Mouse (Mus musculus) myocyte (in vitro differentiated cells): Measurements from ENCODE around the gene Rptor.

Experiments used
- CEBPB ChIP-seq: IDR thresholded peaks from 2 replicates; pipeline ENCODE4 v1.6.1; 2011; ENCODE audit warnings: mild to moderate bottlenecking, moderate library complexity; ENCODE audit not compliant: poor library complexity, insufficient read depth, severe bottlenecking
- E2F4 ChIP-seq: IDR thresholded peaks from one replicate; pipeline ENCODE4 v1.6.1; 2011; ENCODE audit warnings: mild to moderate bottlenecking, control low read depth, moderate library complexity; ENCODE audit not compliant: insufficient read depth
- MAX ChIP-seq: IDR thresholded peaks from one replicate; pipeline ENCODE4 v1.6.1; 2011; ENCODE audit warnings: low read depth, mild to moderate bottlenecking, control low read depth
- MYOD1 ChIP-seq, 3 experiments: IDR thresholded peaks; one replicate each; pipeline ENCODE4 v1.6.1; 2011; ENCODE audit warnings: control low read depth in 2 of 3, low read depth in 2 of 3, mild to moderate bottlenecking in 2 of 3, moderate library complexity in 1 of 3; ENCODE audit not compliant: insufficient read length in 2 of 3, control insufficient read depth in 1 of 3
- MYOG ChIP-seq, 3 experiments: IDR thresholded peaks; one replicate each; pipeline ENCODE4 v1.6.1; 2011; ENCODE audit warnings: control low read depth in 2 of 3, low read depth in 2 of 3, mild to moderate bottlenecking in 2 of 3; ENCODE audit not compliant: insufficient read length in 2 of 3, control insufficient read depth in 1 of 3, insufficient read depth in 1 of 3
- POLR2A ChIP-seq: IDR thresholded peaks from one replicate; pipeline ENCODE4 v1.6.1; 2011; ENCODE audit warnings: low read depth, mild to moderate bottlenecking, control low read depth, moderate library complexity; ENCODE audit not compliant: insufficient read length
- POLR2AphosphoS2 ChIP-seq: IDR thresholded peaks from one replicate; pipeline ENCODE4 v1.6.1; 2011; ENCODE audit warnings: low read depth, control low read depth; ENCODE audit not compliant: insufficient read length
- REST ChIP-seq: IDR thresholded peaks from one replicate; pipeline ENCODE4 v1.6.1; 2011; ENCODE audit warnings: mild to moderate bottlenecking, control low read depth, moderate library complexity; ENCODE audit not compliant: insufficient read depth, insufficient read length
- TCF12 ChIP-seq: IDR thresholded peaks from one replicate; pipeline ENCODE4 v1.6.1; 2011; ENCODE audit warnings: mild to moderate bottlenecking, control low read depth; ENCODE audit not compliant: poor library complexity, insufficient read depth, severe bottlenecking
- TCF3 ChIP-seq: IDR thresholded peaks from one replicate; pipeline ENCODE4 v1.6.1; 2011; ENCODE audit warnings: low read depth, control low read depth; ENCODE audit not compliant: insufficient read length
- USF1 ChIP-seq: IDR thresholded peaks from one replicate; pipeline ENCODE4 v1.6.1; 2011; ENCODE audit warnings: low read depth, mild to moderate bottlenecking, control low read depth, moderate library complexity

DNA sequence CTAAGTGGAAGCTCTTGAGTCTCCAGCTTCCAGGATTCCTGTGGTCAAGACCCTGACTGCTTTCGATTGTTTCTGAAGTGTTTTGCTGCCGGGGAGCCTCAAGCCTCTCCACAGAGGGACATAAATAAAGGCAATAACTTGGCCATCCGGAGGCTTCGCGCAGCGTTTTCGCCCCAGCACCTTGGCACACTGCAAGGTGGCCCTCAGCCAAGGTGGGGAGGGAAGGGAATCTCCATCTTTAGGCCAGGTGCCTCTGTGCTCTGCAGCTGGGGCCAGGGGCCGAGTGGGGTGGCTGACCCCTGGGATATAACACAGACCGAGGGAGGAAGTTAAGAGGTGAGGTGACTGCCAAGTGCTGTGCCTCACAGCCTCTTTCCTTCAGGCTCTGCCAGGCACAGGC is 39.5 kb upstream of the Rptor start:
- TF ChIP-seq CEBPB, result no peak
- no peak for TF ChIP-seq MYOD1 (IDR thresholded peaks at IDR 0.05; ENCODE audit: control insufficient read depth in 1 of 3, insufficient read length in 2 of 3, low read depth in 2 of 3)
- no peak for TF ChIP-seq POLR2A
- TF ChIP-seq E2F4, result no peak
- no peak for TF ChIP-seq USF1
- no peak for TF ChIP-seq MAX
- TF ChIP-seq MYOG (IDR thresholded peaks at IDR 0.05; ENCODE audit: control insufficient read depth in 1 of 3, insufficient read depth in 1 of 3, insufficient read length in 2 of 3, low read depth in 2 of 3), result no peak
- TF ChIP-seq TCF3, result no peak
- TF ChIP-seq REST, result no peak
- no peak for TF ChIP-seq TCF12
- no peak for TF ChIP-seq POLR2AphosphoS2
